Mouse (Mus musculus) yolk sac, embryonic 10.5 days (tissue): ENCODE measurements around the gene Prkaa2.
"Not testable (repeated sequence)": the region's sequence is repeated elsewhere in the genome, so short reads cannot be mapped to it uniquely, and the experiment has no call there.

ENCODE experiments used
- DNase-seq: peaks from one replicate; pipeline ENCODE4 v3.0.0-alpha.2; 2017; ENCODE audit warnings: low spot score

The Prkaa2 gene

DNA sequence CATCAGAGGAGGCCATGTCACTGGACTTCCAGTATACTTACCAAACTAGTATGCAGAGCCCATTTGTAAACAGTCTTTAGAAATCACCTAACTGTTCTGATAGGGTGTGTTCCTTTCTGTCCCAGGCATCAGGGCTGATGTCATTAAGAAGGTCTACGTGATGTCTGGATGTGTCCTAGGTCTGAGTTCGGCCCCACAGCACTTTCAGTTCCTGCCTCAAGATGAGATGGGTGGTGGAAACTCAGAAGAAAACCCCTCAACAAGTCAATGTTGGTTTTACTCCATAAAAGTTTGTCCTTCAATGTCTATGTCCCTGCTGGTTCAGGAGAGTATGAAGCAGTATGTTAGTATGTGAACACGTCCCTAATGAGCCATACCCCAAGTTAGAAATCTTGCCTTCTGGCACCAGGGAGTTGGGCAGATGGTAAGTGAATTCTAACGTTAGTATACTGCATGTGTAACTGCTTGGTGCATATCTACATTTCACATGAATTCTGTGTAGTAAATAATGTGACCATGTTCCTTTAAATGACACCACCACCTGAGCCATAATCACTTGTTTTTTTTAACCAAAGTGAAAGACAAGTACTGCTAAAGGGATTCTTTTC lies 93.6 kb downstream of the Prkaa2 start:
- DNase-seq: no peak

- no peak for DNase-seq
Measured at GRCm38 (mm10) chr4:105015496-105015895, 94.2 kb downstream of the Prkaa2 start.

- no peak for DNase-seq
Measured at GRCm38 (mm10) chr4:105013718-105014117, 96.0 kb downstream of the Prkaa2 start.

DNA sequence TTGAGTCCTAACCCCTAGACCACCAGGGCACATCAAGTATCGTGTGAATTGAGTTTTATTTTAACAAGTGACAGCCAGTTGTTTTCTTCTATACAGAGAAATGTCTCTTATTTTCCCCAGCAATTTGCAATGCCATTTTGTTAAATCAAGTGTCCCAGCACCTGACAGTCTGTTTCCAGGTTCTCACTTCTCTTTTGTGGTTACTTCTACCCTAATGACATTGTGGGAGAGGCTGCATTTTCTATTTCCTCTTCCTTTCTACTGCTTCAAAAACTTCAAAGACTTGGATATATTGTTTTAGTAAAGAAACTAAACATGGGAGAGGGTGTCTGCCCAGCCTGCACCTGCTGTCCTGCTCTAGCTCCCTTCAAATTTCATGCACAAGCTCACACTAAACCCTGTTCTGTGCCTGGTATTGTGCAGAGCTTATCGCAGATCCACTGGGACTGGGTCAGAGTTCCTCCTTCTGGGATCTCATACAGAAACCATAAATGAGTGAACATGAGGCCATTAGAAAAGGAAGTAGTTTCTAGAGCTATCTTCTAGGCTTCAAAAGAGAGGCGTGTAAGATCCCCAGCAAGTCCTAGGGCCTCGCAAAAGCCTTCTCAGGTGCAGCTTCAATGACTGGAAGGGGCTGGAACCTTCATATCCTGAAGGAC lies 102.2 kb downstream of the Prkaa2 start:
- DNase-seq: no peak

GRCm38 (mm10) chr4:105004649-105005048 lies 105.0 kb downstream of the Prkaa2 start:
- not testable (repeated sequence) for DNase-seq

DNA sequence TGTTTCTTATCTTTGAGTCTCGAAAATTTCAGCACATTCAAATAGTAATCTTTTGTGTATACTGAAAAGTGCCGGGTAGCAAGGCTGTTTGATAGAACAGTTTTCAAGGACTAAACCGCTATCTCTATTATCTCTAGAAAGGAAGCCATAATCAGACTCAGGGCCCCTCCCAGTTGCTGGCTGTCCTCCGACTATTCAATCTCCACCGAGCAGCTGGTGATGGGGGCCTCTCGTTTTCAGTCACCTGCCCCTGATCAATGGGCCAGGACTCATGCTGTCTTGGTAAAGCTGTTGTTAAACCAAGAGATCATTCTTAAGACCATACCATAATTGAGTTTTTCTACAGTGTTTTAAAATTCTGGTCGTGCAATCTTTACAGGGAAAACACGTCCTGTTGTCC lies 105.6 kb downstream of the Prkaa2 start:
- DNase-seq: no peak

DNA sequence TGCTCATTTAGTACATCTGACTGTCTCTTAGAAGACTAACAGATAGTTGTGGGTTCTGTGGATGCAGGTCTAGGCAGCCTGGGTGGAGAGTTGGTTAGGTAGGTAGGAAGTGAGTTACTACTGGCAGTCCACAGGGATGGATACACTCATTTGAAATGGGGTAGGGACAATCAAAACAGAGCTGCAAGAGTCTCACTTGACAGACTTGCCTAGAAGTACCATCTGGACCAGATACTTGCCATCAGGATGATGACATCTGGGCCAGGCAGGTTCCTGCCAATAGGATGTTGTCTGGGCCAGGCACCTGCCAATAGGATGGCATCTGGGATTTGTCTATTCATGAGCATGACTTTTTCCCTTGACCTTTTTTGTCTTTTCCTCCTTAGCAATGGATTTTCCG lies 108.0 kb downstream of the Prkaa2 start:
- DNase-seq: no peak

GRCm38 (mm10) chr4:104999702-105000101 lies 110.0 kb downstream of the Prkaa2 start:
- no peak for DNase-seq

DNA sequence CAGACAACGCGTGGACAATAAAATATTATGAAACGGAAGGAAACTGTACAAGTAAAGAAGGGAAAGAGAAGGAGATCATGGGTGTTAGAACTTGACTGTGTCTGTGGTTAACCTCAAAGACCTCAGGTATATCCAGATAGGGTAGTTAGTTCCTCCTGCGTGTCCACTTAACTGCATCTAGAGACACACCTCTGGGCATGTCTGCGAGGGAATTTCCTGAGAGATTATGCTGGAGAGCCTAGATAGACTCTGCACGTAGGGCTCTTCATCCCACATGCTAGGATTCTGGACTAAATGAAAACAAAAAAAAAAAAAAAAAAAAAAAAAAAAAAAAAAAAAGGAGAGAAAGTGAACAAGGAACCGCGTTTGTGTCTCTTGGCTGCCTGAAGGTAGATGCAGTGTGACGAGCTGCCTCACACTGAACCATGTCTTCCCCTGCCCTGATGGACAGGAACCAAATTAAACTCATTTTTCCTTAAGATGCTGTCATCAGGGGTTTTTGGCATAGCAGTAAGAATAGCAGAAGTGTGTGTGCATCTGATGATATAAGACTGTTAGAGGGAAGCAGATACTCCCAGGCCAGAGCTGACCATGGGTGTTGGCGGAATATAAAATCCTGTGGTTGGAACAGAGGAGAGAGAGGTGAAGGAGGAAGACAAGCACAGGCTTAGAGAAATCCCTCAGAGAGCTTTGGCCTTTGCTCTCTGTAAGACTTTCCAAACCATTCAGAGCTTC lies 116.4 kb downstream of the Prkaa2 start:
- no peak for DNase-seq

GRCm38 (mm10) chr4:104992271-104992670 lies 117.4 kb downstream of the Prkaa2 start:
- no peak for DNase-seq

DNA sequence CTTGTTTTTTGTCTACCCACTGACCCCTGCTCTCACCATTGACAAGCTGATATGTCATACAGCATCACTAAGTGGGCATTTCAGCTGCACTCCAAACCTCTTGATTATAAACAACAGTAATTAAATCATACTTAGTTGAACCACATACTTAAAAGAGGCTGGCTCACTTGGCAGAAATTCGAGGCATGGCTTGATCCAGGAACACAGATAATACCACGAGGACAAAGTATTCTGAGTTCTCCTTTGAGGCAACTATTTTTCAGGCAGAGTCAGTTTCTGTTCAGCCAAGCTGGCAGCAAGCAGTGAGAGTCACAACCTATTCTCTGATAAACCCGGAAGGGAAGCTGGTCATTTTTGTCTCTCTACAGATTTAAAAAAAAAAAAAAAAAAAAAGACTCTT lies 119.0 kb downstream of the Prkaa2 start:
- DNase-seq: no peak

DNA sequence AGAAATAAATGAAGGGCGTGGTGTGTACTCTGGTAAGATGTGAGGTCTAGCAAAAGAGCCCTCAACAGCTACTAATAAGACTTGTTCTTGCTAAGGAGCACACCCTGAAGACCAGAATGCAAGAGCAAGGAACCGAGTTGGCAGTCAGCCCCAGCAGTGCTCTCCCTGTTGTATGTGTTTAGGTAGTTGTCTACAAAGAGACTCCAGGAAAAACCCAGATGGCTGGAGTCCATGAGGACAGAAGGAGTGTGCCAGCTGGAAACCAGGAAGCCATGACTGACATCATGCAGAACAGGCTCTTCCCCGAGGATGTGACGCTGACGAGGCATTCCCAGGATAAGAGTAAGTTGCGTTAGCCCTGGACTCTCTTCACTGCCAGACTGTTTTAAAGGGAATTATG lies 119.7 kb downstream of the Prkaa2 start:
- no peak for DNase-seq

- no peak for DNase-seq
Measured at GRCm38 (mm10) chr4:104988709-104989108, 121.0 kb downstream of the Prkaa2 start.

DNA sequence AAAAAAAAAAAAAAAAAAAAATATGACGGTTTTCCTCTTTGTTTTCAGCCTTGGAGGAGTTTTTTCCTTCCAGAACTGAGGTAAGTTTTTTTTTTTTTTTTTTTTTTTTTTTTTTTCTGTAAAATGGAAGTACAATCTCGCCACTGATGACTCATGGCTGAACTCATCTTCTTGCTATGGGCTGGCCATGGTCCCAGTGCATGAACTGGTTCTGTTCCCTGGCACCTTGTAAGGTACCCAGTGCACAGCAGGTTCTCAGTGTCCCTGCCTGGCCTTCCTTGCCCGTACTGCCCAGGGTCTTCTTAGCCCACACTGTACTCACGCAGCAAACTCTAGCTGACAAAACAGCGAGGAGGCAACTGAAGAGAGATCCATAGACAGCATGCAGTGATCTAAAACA lies 121.6 kb downstream of the Prkaa2 start:
- DNase-seq: no peak

DNA sequence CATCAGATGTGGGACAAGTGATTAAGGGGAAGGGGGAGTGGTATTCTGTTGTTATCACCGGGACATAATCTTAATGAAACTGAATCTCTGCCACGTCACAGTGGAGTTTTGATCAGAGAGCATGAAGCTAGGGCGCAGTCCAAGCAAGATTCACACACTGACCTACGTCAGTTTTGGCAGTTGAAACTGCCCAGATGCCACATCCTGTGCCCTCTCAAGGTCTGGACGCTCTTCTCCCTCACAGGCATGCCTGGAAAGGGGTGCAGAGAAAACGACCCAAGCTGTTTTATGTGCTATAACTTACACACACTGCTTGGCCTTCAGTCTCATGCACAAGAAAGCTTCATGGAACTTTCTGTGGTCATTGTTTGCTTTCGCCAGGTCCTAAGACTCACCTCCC lies 122.1 kb downstream of the Prkaa2 start:
- DNase-seq: no peak

DNA sequence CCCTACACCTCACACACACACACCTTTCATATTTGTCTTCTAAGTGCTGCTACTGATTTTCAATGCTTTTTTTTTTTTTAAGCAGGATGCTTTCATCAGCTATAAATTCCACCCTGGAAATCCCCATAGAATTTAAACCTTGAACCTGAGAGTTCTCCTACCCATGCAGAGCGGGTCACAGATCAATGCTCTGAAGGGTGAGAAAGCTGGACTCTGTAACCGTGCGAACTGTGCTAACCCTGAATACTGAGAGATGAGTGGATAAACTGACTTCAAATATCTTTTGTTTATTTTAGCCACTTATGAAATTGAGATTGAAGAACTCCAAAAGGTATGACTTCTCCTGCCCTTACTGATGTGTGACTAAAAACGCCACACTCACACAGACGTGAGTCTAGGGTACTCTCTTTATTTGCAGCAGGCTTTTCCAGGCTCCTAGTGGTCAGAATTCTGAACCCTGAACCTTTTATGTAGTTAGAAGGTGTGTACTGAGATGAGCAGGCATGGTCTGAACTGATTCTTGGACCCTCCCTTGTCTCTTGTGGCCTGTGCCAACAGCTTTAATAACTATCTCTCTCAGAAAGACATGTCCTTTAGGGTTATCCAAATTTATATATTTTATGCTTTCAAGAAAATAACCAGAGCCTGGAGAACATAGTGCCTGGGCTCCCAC lies 123.6 kb downstream of the Prkaa2 start:
- DNase-seq: no peak
